Mouse (Mus musculus) stomach, embryonic 16.5 days (tissue): Measurements from ENCODE around the gene Arnt2. TPM values are rescaled to one million over a fixed set of nuclear protein-coding genes. Genes with fewer than 3 reads are reported as not detected.

Experiments used
- ATAC-seq: fragments of 200-750 bp; cut with Nextera tagmentation; 2 replicates; pipeline ENCODE4 v1.8.0; 2017; ENCODE audit warnings: moderate number of reproducible peaks, moderate TSS enrichment; ENCODE audit not compliant: insufficient read depth, low FRiP score
- H3K27ac ChIP-seq: fragments of 300-500 bp; sonication (generic); 2 replicates; pipeline ENCODE4 v1.5.1; 2014; ENCODE audit warnings: low read length
- H3K27me3 ChIP-seq: fragments of 300-500 bp; sonication (generic); 2 replicates; pipeline ENCODE4 v1.6.1; 2014; ENCODE audit warnings: low read length, control low read depth, mixed read lengths; ENCODE audit not compliant: control insufficient read depth, insufficient read depth
- H3K36me3 ChIP-seq: fragments of 300-500 bp; sonication (generic); 2 replicates; pipeline ENCODE4 v1.6.1; 2014; ENCODE audit warnings: low read length; ENCODE audit not compliant: control insufficient read depth, insufficient read depth
- H3K4me1 ChIP-seq: fragments of 300-500 bp; sonication (generic); 2 replicates; pipeline ENCODE4 v1.6.1; 2014; ENCODE audit warnings: low read length, control low read depth, mixed read lengths; ENCODE audit not compliant: control insufficient read depth, insufficient read depth
- H3K4me2 ChIP-seq: fragments of 300-500 bp; sonication (generic); 2 replicates; pipeline ENCODE4 v1.6.1; 2014; ENCODE audit warnings: low read depth, low read length, mixed read lengths
- H3K4me3 ChIP-seq: fragments of 300-500 bp; sonication (generic); replicated peaks from 2 replicates; pipeline ENCODE4 v1.5.1; 2014; ENCODE audit warnings: mild to moderate bottlenecking, low read length
- H3K9ac ChIP-seq: fragments of 300-500 bp; sonication (generic); 2 replicates; pipeline ENCODE4 v1.6.1; 2014; ENCODE audit warnings: low read length
- H3K9me3 ChIP-seq: fragments of 300-500 bp; sonication (generic); replicated peaks from 2 replicates; pipeline ENCODE4 v1.6.1; 2016; ENCODE audit warnings: low read length, control low read depth; ENCODE audit not compliant: control insufficient read depth
- WGBS: fragments of 180-500 bp; shearing (Covaris S2); extraction: QIAGEN DNeasy Blood & Tissue Kit; methylation state at CpG from one replicate; pipeline ENCODE4 v1.1.7; 2014; 5-methylcytosine and 5-hydroxymethylcytosine counted together
- polyA plus RNA-seq: library from polyadenylated mRNA; unstranded; fragments of >200 nt; fragmentation: Nextera tagmentation; extraction: Ambion mirVana; gene quantifications from 2 replicates; pipeline ENCODE4 v1.2.1, GENCODE M21; 2015

The Arnt2 gene
- polyA plus RNA-seq, 1 experiment from 2014 or later, result 3.0 TPM

DNA sequence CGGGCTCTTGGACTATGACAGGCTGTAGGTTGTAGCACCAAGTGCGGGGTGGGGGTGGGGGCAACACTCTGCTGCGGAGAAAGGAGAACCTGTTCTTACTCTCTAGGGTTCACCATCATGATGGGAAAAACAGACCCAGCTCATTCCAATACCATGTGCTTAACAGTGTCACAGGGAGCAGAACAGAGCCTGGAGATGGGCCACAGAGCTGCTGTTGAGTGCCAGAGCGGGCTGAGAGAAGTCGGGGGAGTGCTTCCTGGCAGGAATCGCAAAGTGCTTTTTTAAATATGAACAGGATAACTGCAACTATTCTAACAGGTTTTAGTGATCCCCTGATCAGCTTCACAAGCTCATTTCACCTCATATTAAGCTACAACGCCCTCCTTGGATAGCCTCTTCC lies 116.9 kb downstream of the Arnt2 start:
- H3K4me1 ChIP-seq, result no peaks in the 10 kb centered on the region
- H3K36me3 ChIP-seq, result no peaks in the 10 kb centered on the region
- H3K27ac ChIP-seq, result no peak overlapping the region
- no peak overlapping the region for H3K9ac ChIP-seq
- no peak for ATAC-seq
- no peaks in the 10 kb centered on the region for H3K9me3 ChIP-seq
- WGBS, result 79% methylated on average over 7 of the region's 7 CpGs
- no peak overlapping the region for H3K4me2 ChIP-seq
- no peaks in the 10 kb centered on the region for H3K27me3 ChIP-seq
- no peak overlapping the region for H3K4me3 ChIP-seq

- no peaks in the 10 kb centered on the region for H3K27me3 ChIP-seq
- H3K36me3 ChIP-seq, result no peaks in the 10 kb centered on the region
- no peak overlapping the region for H3K4me3 ChIP-seq
- no peak overlapping the region for H3K27ac ChIP-seq
- no peak for ATAC-seq
- H3K4me1 ChIP-seq, result no peaks in the 10 kb centered on the region
- no peaks in the 10 kb centered on the region for H3K9me3 ChIP-seq
- no peak overlapping the region for H3K4me2 ChIP-seq
- 76% methylated on average over 2 of the region's 2 CpGs for WGBS
- no peak overlapping the region for H3K9ac ChIP-seq
These were observed 122.8 kb downstream of the Arnt2 start for GRCm38 (mm10) chr7:84287226-84287587.

GRCm38 (mm10) chr7:84286526-84287225 lies 123.3 kb downstream of the Arnt2 start:
- no peak overlapping the region for H3K27ac ChIP-seq
- no peak for ATAC-seq
- H3K27me3 ChIP-seq, result no peaks in the 10 kb centered on the region
- H3K4me2 ChIP-seq, result no peak overlapping the region
- H3K4me1 ChIP-seq, result no peaks in the 10 kb centered on the region
- no peaks in the 10 kb centered on the region for H3K9me3 ChIP-seq
- 93% methylated on average over 8 of the region's 8 CpGs for WGBS
- H3K36me3 ChIP-seq, result no peaks in the 10 kb centered on the region
- H3K4me3 ChIP-seq, result no peak overlapping the region
- no peak overlapping the region for H3K9ac ChIP-seq

GRCm38 (mm10) chr7:84285790-84286189 lies 124.2 kb downstream of the Arnt2 start:
- H3K27me3 ChIP-seq, result no peaks in the 10 kb centered on the region
- no peaks in the 10 kb centered on the region for H3K36me3 ChIP-seq
- no peak for ATAC-seq
- WGBS, result 83% methylated on average over 7 of the region's 7 CpGs
- H3K4me3 ChIP-seq, result no peak overlapping the region
- no peak overlapping the region for H3K27ac ChIP-seq
- H3K4me1 ChIP-seq, result no peaks in the 10 kb centered on the region
- no peak overlapping the region for H3K9ac ChIP-seq
- H3K9me3 ChIP-seq, result no peaks in the 10 kb centered on the region
- H3K4me2 ChIP-seq, result no peak overlapping the region

DNA sequence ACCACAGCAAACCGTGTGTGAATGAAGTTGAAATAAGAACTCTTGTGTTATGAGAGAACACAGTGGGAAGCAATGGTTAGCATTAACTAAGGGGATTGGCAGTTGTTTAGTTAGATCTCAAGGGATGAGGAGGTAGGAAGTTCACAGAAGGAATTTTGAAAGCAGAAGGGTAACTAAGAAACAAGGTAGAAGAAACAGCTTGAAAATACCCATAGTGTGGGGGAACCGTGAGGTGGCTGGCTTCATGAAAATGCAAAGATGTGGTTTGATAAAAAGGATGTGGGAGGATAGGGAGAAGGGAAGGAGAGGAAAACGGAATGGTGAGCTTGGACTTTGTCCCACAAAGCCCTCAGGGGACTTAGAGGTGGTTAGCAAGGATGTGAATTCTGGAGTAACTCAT lies 125.0 kb downstream of the Arnt2 start:
- Histone ChIP-seq H3K36me3 (no peaks in the 10 kb centered on the region), H3K4me2 (no peak overlapping the region), H3K27ac (no peak overlapping the region), H3K9ac (no peak overlapping the region), H3K9me3 (no peaks in the 10 kb centered on the region), H3K4me3 (no peak overlapping the region), H3K27me3 (no peaks in the 10 kb centered on the region), H3K4me1 (no peaks in the 10 kb centered on the region)
- no peak for ATAC-seq
- 68% methylated on average over 3 of the region's 3 CpGs for WGBS

- Histone ChIP-seq H3K9ac (no peak overlapping the region), H3K27ac (no peak overlapping the region), H3K4me3 (no peak overlapping the region), H3K27me3 (no peaks in the 10 kb centered on the region), H3K9me3 (no peaks in the 10 kb centered on the region), H3K36me3 (no peaks in the 10 kb centered on the region), H3K4me1 (no peaks in the 10 kb centered on the region), H3K4me2 (no peak overlapping the region)
- no peak for ATAC-seq
- 85% methylated on average over 4 of the region's 4 CpGs for WGBS
These were observed 127.7 kb downstream of the Arnt2 start for GRCm38 (mm10) chr7:84282231-84282630.

DNA sequence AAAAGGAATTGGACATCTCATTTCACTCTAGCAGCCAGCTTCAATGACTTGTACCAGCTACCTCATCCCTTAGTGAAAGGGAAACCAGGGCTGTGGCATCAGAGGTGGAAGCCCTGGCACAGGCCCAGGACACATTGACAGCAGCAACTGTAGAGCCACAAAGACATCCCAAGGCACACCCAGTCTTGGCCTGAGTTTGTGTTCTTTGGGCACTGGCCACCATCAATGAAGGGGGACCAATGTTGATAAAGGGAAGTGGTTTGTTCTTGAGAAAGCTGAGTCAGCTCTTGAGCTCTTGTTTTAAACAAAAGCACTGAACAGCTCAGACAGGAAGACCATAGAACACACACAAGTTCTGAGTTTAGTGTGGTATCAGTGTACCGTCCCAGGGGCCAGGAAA lies 130.7 kb downstream of the Arnt2 start:
- Histone ChIP-seq H3K27ac (no peak overlapping the region), H3K27me3 (no peaks in the 10 kb centered on the region), H3K9ac (no peak overlapping the region), H3K36me3 (no peaks in the 10 kb centered on the region), H3K9me3 (no peaks in the 10 kb centered on the region), H3K4me1 (no peaks in the 10 kb centered on the region), H3K4me2 (no peak overlapping the region), H3K4me3 (no peak overlapping the region)
- WGBS, result 67% methylated on average over 1 of the region's 1 CpGs
- ATAC-seq, result no peak

DNA sequence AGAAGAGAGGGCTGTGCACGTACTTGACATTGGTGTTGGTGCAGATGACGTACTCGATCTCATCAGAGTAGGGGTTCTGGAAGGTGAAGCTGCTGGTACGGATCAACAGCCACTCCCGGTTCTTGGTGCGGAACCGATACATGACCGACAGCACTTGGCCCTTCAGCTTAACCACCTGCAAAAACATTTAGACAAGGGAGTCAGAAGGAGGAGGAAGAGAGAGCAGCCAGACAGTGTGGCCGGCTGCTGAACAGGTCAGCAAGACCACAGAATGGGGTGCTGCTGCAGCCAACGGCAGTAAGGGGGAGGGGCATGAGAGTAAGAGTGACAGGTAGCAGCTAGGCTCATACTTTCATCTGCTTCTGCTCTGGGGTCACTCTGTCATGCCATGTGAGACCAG lies 134.7 kb downstream of the Arnt2 start:
- no peaks in the 10 kb centered on the region for H3K27me3 ChIP-seq
- H3K9me3 ChIP-seq, result no peaks in the 10 kb centered on the region
- 85% methylated on average over 10 of the region's 10 CpGs for WGBS
- no peaks in the 10 kb centered on the region for H3K4me1 ChIP-seq
- H3K9ac ChIP-seq, result no peak overlapping the region
- ATAC-seq, result no peak
- H3K4me2 ChIP-seq, result no peak overlapping the region
- H3K36me3 ChIP-seq, result no peaks in the 10 kb centered on the region
- H3K27ac ChIP-seq, result no peak overlapping the region
- no peak overlapping the region for H3K4me3 ChIP-seq

- no peak for ATAC-seq
- Histone ChIP-seq H3K9ac (no peak overlapping the region), H3K36me3 (no peaks in the 10 kb centered on the region), H3K4me1 (no peaks in the 10 kb centered on the region), H3K27ac (no peak overlapping the region), H3K9me3 (no peaks in the 10 kb centered on the region), H3K4me3 (no peak overlapping the region), H3K27me3 (no peaks in the 10 kb centered on the region), H3K4me2 (no peak overlapping the region)
- WGBS, result 85% methylated on average over 6 of the region's 6 CpGs
These were observed 136.0 kb downstream of the Arnt2 start for GRCm38 (mm10) chr7:84273930-84274329.
